Mouse (Mus musculus) embryo, embryonic 10 days (tissue): ENCODE measurements around the gene Hist1h1a.
"Not testable (repeated sequence)": the region's sequence is repeated elsewhere in the genome, so short reads cannot be mapped to it uniquely, and the experiment has no call there.

Source experiments
- DNase-seq: peaks from one replicate; pipeline ENCODE4 v3.0.0-alpha.2; 2015; ENCODE audit warnings: low spot score

Hist1h1a gene

DNA sequence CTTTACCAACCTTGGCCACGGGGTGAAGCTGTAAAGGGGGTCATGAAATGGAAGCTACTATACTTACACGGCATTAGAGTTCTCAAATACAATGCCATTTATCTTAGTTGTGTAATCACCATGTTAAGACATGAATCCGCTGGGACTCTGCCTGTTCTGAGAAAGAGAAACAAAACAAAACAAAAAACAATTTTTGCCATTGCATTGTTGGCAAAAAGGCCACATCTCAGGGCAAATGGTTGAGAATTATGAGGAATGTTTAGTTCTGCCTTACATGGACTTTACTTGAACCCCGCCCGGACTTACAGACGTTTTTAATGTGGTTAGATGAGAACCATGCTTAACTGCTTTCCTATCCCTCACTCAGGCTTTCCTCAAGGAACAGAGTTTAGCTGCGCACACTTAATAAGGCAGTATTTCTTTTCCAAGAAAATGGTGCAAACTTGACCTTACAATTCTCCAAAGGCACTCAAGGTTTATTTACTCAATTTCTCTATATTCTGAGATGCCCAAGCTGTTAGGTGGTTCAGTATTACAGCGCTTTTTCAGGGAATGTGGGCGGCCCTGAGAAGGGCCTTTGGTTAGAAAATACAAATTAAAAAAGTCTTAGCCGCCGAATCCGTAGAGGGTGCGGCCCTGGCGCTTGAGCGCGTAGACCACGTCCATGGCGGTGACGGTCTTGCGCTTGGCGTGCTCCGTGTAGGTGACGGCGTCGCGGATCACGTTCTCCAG lies 3.1 kb upstream of the Hist1h1a start:
- DNase-seq, result peak; percentile 66

DNA sequence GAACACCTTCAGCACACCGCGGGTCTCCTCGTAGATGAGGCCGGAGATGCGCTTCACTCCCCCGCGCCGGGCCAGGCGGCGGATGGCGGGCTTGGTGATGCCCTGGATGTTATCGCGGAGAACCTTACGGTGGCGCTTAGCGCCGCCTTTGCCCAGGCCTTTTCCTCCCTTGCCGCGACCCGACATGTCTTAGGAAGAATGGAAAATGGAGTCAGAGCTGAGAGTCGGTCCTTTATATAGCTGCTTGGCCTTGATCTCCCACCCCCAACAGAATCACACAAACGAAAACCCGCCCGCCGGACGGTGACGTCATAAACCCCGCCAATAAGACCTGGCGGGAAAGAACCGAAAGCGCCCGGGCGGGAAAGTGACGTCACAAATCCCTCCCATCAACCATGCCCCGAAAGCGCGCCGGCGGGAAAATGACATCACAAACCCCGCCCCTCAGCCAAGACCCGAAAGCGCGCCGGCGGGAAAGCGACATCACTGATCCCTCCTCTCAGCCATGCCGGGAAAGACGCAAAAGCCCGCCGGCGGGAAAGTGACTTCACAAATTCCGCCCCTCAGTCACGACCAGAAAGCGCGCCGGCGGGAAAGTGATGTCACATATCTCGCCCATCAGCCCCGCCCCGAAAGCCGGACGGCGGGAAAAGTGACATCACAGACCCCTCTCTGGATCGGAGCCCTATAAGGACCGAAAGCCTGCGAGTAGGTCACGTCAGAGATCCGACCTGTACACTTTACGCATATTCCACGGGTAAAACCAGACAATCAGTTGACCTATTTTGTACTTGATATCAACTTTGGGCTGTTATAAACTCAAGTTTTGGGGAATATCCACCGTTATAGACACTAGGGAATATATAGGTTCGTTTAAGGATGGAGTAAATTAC lies 2.2 kb upstream of the Hist1h1a start, which contains the start of gene Hist1h4a:
Gene Hist1h4a, minus strand, starts transcription at position 259 of the 893 bp plus-strand sequence.
- peak; percentile 97 for DNase-seq

DNA sequence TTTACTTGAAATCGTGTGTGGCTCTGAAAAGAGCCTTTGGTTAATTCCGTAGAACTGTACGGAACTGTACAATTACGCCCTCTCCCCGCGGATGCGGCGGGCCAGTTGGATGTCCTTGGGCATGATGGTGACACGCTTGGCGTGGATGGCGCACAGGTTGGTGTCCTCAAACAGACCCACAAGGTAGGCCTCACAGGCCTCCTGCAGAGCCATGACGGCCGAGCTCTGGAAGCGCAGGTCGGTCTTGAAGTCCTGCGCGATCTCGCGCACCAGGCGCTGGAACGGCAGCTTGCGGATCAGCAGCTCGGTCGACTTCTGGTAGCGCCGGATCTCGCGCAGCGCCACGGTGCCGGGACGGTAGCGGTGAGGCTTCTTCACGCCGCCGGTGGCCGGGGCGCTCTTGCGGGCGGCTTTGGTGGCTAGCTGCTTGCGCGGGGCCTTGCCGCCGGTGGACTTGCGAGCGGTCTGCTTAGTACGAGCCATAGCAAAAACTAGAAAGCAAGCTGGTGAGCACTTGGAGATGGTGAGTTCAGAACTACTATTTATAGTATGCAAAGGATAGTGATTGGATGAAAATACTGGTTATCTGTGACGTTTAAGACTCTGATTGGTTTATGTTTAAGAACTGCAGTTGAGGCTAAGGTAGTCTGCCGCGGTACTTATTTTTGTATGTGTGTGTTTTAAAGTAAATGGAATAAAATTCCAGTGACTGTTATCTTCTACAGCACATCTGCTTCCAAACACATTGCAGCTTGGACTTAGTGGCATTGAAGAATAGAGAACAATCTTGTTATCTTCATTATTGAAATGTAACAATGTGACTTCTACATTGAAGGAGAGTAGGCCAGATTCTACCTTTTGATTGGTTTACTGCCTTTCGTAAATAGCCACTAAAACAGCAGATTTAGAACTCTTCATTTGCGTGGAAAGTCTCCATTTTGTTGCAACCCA lies 1.3 kb upstream of the Hist1h1a start, which contains the start of gene Hist1h3a:
Gene Hist1h3a, minus strand, starts transcription at position 516 of the 951 bp plus-strand sequence.
- peak; percentile 85 for DNase-seq

DNA sequence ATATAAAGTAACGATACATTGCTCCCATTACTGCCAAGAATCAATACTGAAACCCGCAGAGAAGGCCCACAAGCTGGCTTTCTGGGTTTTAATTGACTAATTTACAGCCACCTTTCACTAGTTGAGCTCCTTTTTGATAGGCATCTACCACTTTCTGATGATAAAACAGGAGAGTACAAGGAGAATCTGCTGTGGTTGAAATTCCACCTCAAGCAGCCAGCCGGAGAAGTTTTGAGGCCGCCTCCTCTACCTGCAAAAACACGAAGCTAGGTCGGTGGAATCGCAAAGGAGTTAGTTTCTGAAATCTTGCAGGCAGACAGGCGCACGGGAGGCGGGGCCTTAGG lies 252 bp upstream of the Hist1h1a start:
- DNase-seq, result no peak

DNA sequence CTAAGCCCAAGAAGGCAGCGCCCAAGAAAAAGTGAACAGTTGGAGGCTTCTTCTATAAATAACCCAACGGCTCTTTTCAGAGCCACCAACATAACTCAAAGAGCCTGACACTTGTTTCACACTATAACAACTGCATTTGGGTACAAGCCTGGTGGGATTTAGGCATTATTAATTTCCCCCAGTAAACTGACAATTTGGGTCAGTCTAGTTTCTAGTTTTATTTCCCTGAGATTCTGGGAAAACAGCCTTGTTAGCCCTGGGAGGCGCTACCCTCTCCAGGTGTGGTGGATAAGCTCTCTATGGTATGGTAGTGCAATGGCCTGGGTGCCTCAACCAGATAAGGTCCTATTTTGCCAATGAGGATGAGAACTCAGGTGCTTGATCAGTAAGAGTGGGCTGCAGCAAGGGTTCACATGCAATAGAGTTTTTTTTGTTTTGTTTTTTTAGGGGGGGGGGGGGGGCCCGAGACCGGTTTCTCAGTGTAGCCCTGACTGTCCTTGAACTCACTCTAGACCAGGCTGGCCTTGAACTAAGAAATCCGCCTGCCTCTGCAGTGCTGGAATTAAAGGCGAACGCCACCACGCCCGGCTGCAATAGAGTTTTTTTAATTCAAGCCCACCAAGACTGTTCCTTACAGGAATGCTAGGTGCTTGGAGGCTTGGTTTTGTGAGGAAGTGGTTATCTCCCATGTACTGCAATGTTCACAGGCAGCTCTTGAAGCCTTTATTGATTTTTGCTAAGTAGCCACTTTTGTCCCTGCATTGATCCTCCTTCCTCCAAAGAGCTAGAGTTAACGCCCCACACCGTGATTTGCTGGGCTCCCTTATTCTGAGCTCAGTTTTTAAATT lies 1.1 kb downstream of the Hist1h1a start:
- peak; percentile 55 for DNase-seq

DNA sequence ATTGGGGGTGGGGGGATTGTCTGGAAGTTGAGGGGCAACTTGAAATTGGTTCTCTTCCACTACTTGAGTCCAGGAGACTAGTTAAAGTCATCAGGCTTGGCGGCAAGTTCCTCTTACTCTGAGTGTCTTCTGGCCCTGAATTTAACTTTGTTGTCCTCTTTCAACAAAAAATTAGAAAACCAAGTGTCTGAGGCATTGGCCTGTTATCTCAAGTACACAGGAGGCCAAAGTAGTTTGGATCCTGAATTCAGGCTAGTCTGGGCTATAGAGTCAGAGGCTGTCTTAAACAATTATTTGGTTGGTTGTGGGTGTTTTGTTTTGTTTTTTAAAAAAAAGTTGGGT lies 1.7 kb downstream of the Hist1h1a start:
- no peak for DNase-seq

DNA sequence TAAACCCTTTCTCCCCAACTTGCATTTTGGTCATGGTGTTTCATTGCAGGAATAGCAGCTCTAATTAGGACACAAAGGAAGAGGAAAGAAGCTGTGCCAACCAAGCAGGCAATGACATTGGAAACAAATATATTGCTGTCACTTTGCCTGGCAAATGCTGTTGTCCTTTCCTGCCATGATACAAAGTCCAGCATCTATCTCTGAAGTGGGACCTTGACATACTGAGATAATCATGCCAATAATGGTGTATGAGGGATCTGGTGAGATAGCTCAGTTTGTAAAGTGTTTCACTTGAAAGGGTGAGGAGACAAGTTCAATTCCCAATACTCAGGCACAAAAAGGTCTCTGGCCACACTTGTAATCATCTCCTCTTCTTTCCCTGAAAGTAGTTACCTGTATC lies 3.3 kb downstream of the Hist1h1a start:
- DNase-seq, result no peak

DNA sequence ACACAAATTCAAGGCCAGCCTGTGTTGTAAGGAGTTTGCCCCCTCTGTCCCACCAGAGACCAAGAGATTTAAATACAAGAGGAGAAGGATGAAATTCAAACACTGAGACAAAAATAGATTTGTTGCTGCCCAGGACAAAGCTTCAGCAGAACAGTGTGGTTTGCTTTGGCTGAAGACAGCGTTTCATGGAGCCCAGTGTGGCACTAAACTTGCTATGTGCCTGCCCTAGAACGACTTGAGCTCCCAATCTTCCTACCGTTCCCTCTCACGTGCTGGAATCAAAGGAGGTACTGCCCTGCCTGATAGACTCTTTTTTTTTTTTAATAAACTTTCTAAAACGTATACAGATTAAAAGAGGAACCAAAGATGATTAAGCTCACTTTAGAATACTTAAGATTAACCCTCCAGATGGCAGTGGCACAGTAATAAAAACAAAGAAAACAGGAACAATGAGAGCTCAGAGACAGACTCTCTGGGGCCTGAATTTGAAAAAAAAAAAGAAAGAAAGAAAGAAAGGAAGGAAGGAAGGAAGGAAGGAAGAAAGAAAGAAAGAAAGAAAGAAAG lies 5.5 kb downstream of the Hist1h1a start:
- DNase-seq, result no peak

DNA sequence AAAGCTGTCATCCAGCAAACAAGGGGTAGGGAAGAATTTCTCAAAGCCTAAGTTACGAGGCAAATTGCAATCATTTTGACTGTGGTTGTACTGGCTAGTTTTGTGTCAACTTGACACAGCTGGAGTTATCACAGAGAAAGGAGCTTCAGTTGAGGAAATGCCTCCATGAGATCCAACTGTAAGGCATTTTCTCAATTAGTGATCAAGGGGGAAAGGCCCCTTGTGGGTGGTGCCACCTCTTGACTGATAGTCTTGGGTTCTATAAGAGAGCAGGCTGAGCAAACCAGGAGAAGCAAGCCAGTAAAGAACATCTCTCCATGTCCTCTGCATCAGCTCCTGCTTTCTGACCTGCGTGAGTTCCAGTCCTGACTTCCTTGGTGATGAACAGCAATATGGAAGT lies 6.1 kb downstream of the Hist1h1a start, which contains the start of gene Trim38:
Gene Trim38, plus strand, starts transcription at position 301 of the 400 bp plus-strand sequence.
- DNase-seq, result not testable (repeated sequence)

DNA sequence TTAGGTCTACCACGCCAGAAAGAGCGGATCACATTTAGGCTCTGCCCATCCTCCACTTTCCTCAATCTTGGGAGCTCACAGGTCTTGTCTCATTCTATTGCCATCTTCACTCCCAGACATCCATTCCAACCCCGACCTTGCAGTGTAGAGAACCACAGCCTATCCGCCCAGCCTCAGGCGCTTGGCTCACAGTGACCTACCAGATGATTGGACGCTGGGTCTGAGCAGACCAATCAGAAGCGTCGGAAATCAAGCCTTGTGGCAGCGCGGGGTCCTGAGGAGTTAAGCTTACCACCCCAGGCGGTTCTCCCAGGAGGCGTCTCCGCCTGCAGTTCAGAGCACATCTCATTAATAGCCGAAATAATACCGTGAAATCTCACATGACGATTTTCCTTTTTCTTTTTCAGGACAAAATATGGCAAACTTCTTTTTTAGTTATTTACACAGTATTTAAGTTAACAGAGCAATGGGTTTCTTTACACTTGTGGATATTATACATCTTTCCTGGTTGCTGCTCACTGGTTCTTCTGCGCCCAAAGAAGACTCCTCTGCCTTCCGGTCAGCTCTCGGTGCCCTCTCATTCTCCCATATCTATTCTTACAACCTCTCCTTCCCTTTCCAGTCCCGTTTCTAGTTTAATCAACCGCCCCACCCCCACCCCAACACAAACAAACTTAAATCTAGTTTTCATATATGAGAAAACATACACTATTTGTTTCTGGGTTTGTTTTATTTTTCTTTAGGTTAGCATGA lies 9.3 kb downstream of the Hist1h1a start:
- peak; percentile 83 for DNase-seq

DNA sequence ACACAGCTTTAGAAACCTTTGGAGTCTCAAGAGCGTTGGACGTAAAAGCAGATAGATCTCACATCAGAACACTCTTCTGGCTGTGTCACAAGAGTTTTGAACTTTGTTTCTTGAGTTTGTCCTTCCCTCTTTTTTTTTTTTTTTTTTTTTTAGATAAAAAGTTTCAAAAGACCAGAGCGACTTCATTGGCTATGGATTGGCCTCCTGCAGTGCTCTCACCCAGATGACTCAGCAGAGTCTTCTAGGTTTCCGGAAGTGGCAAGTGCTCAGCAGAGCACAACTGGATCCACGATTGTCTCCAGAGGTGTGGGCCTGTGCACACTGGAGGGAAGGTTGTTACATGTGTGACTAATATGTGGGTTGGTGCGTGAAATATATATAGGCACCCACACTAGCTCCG lies 14.9 kb downstream of the Hist1h1a start:
- no peak for DNase-seq

DNA sequence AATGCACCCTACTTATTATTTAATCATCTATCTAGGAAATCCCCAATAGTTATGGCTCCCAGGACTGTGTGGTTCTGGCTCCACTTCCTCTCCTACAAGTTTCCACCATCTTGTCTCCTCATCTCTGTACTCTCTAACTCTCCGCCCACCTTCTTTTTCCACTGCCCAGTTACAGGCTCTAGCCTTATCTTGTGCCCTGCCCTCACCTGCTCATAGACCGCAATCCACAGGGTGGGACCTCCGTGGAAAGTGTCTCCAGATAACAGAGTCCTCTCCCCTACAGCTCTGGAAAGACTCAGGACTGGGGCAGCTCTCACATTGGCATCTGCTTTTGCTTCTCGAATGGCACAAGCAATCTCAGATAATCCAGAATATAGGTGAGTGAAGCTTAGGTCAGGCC lies 15.6 kb downstream of the Hist1h1a start:
- DNase-seq, result no peak

DNA sequence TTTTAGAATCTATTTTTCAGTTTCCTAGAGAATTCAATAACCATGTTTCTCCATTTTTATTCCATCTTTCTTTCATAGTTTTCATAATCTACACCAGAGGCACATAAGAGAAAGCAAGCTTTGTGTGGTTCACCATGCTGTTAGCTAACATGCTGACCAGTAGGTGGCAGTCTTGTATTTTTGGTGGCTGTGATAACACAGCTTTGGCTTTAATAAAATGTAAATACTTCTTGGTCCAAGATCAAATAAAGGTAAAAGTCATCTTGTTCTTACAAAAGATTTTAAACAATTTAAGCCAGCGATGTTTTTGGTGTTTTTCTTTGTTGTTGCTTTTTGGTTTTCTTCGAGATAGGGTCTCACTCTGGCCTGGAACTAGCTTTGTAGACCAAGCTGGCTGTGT lies 29.1 kb downstream of the Hist1h1a start:
- peak; percentile 82 for DNase-seq

DNA sequence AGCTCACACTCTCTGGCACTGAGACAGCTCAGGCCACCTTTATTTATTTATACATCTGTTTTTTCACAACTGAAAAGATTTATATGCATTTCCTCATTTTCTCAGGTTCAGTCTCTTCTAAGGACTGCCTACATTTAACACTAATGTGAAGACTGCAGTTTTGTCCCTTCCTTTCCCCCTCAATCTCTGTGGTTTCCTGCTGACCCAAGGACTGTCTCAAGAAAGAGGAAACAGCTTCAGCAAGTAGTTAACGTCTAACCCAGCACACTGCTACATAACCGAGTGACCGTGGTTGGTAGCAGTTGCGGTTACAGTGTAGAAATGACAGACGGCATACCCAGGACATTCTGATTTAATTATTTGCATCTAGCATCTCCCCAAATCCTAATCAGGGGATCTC lies 35.9 kb downstream of the Hist1h1a start:
- DNase-seq, result no peak

DNA sequence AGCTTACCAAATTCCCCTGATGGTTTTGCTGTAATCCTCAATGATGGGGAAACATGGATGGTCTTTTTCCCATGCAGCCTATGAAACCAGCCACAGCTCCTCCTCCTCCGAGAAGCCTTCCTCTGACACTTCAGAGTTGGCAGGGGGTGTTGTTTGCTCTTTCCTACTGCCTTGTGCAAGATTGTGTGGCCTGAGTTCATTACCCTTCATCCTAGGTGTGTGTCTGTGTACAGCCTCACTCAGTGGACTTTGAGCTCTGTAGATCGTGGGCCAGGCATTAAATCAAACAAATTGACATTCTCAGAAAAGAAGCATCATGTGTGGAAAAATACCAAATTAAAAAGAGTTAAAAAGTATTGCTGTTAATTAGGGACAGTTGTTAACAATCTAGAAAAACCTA lies 41.1 kb downstream of the Hist1h1a start:
- no peak for DNase-seq

DNA sequence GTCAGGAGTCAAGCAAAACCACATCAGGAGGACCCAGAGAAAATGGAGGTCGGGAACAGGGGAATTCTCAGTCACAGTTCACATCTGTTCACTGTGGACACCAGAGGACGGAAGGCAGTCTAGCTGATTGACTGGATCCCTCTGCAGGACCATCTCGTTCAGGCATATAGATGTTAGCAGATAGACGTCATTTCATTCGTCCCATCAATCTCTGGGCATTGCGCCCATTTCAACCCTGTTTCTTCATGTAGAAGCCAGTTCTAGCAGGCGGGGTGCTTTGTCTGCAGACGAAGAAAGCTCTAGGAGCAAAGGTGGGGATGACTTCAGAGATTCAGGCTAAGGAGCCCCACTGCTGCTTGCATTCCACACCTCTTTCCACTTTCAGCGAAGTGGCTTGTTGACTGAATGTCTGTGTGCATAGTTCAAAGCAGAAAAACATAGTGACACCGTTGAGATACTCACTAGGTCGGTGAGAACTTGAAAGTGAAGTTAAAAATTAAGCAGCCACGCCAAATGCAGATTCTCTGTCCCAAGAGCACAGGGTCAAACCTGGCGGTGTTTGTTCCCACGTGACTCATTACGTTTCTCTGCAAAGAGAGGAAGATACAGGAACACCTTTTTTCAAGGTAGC lies 43.1 kb downstream of the Hist1h1a start, which contains the start of gene Slc17a2:
Gene Slc17a2, plus strand, starts transcription at position 572 of the 631 bp plus-strand sequence.
- no peak for DNase-seq
